Mouse (Mus musculus) embryonic facial prominence, embryonic 13.5 days (tissue): Measurements from ENCODE around the gene Erv3. TPM values are rescaled to one million over a fixed set of nuclear protein-coding genes. Genes with fewer than 3 reads are reported as not detected.

Source experiments
- polyA plus RNA-seq: library from polyadenylated mRNA; unstranded; fragments of >200 nt; fragmentation: Nextera tagmentation; extraction: Ambion mirVana; gene quantifications from 2 replicates; pipeline ENCODE4 v1.2.1, GENCODE M21; 2015

Erv3 gene
- polyA plus RNA-seq, 1 experiment from 2014 or later, result not detected

Other genes starting within 250 kb of the Erv3 start
- gene Prnp, start 50.2 kb upstream of the Erv3 start, polyA plus RNA-seq, result 66.4 and 68.5 TPM in 2 replicates
- gene Prn, start 50.2 kb upstream of the Erv3 start, polyA plus RNA-seq, result 0.35 TPM in 1 of 2 replicates, not detected in the other
- 32.2 and 40.3 TPM in 2 replicates for gene Prnd, start 91.1 kb upstream of the Erv3 start, polyA plus RNA-seq
- gene Rassf2, start 170.5 kb upstream of the Erv3 start, polyA plus RNA-seq, result 5.0 and 6.8 TPM in 2 replicates